Mouse (Mus musculus) midbrain, embryonic 14.5 days (tissue): ENCODE results near the gene Ankrd55. TPM values are rescaled to one million over a fixed set of nuclear protein-coding genes. Genes with fewer than 3 reads are reported as not detected.

Source experiments
- ATAC-seq: fragments of 200-750 bp; cut with Nextera tagmentation; 2 replicates; pipeline ENCODE4 v1.8.0; 2017; ENCODE audit warnings: moderate number of reproducible peaks, moderate library complexity; ENCODE audit not compliant: low FRiP score, low TSS enrichment
- DNase-seq: peaks from one replicate; pipeline ENCODE4 v3.0.0-alpha.2; 2015
- H3K27ac ChIP-seq: fragments of 300-500 bp; sonication (generic); replicated peaks from 2 replicates; pipeline ENCODE4 v1.5.1; 2014; ENCODE audit warnings: mild to moderate bottlenecking, low read depth, low read length, moderate library complexity
- H3K27me3 ChIP-seq: fragments of 300-500 bp; sonication (generic); 2 replicates; pipeline ENCODE4 v1.6.1; 2014; ENCODE audit warnings: low read length, control low read depth, mixed read lengths; ENCODE audit not compliant: control insufficient read depth, insufficient read depth
- H3K36me3 ChIP-seq: fragments of 300-500 bp; sonication (generic); 2 replicates; pipeline ENCODE4 v1.6.1; 2014; ENCODE audit warnings: low read length, control low read depth; ENCODE audit not compliant: control insufficient read depth, insufficient read depth
- H3K4me1 ChIP-seq: fragments of 300-500 bp; sonication (generic); 2 replicates; pipeline ENCODE4 v1.6.1; 2014; ENCODE audit warnings: mild to moderate bottlenecking, antibody characterized with exemption, low read length, control low read depth; ENCODE audit not compliant: control insufficient read depth, insufficient read depth
- H3K4me2 ChIP-seq: fragments of 300-500 bp; sonication (generic); 2 replicates; pipeline ENCODE4 v1.6.1; 2014; ENCODE audit warnings: mild to moderate bottlenecking, low read length, moderate library complexity
- H3K4me3 ChIP-seq: fragments of 300-500 bp; sonication (generic); replicated peaks from 2 replicates; pipeline ENCODE4 v1.5.1; 2014; ENCODE audit warnings: low read depth, low read length
- H3K9ac ChIP-seq: fragments of 300-500 bp; sonication (generic); replicated peaks from 2 replicates; pipeline ENCODE4 v1.6.1; 2014; ENCODE audit warnings: mild to moderate bottlenecking, low read length, moderate library complexity
- H3K9me3 ChIP-seq: fragments of 300-500 bp; sonication (generic); 2 replicates; pipeline ENCODE4 v1.6.1; 2016; ENCODE audit warnings: low read length, control low read depth, mixed read lengths; ENCODE audit not compliant: control insufficient read depth
- WGBS: fragments of 180-500 bp; shearing (Covaris S2); extraction: QIAGEN DNeasy Blood & Tissue Kit; methylation state at CpG from one replicate; pipeline ENCODE4 v1.1.7; 2014; 5-methylcytosine and 5-hydroxymethylcytosine counted together
- polyA plus RNA-seq: library from polyadenylated mRNA; unstranded; fragments of >200 nt; fragmentation: Nextera tagmentation; extraction: Ambion mirVana; gene quantifications from 2 replicates; pipeline ENCODE4 v1.2.1, GENCODE M21; 2014

Gene Ankrd55
- polyA plus RNA-seq, 1 experiment from 2014 or later: 5.3 TPM

GRCm38 (mm10) chr13:112351943-112352342 lies 63.7 kb downstream of the Ankrd55 start:
- Histone ChIP-seq H3K4me3 (no peak overlapping the region), H3K36me3 (peaks cover 2% of the 10 kb centered on the region; the same call in 1 of the 2 replicates), H3K4me2 (no peak overlapping the region), H3K9ac (no peak overlapping the region), H3K27ac (no peak overlapping the region), H3K4me1 (peaks cover 13% of the 10 kb centered on the region), H3K9me3 (no peaks in the 10 kb centered on the region), H3K27me3 (no peaks in the 10 kb centered on the region)
- WGBS: 77% methylated on average over 8 of the region's 8 CpGs
- DNase-seq (no peak), ATAC-seq (no peak)

- H3K4me1 ChIP-seq: peaks cover 13% of the 10 kb centered on the region
- no peak overlapping the region for H3K4me3 ChIP-seq
- H3K36me3 ChIP-seq: peaks cover 2% of the 10 kb centered on the region; the same call in 1 of the 2 replicates
- H3K4me2 ChIP-seq: no peak overlapping the region
- ATAC-seq: no peak
- 30% methylated on average over 6 of the region's 6 CpGs for WGBS
- no peak overlapping the region for H3K27ac ChIP-seq
- H3K27me3 ChIP-seq: no peaks in the 10 kb centered on the region
- H3K9ac ChIP-seq: no peak overlapping the region
- no peaks in the 10 kb centered on the region for H3K9me3 ChIP-seq
- peak; percentile 41 for DNase-seq
Measured at GRCm38 (mm10) chr13:112354109-112354867, 66.0 kb downstream of the Ankrd55 start.

GRCm38 (mm10) chr13:112354958-112355357 lies 66.7 kb downstream of the Ankrd55 start:
- Histone ChIP-seq H3K4me1 (peaks cover 13% of the 10 kb centered on the region), H3K36me3 (no peaks in the 10 kb centered on the region), H3K27ac (no peak overlapping the region), H3K27me3 (no peaks in the 10 kb centered on the region), H3K4me3 (no peak overlapping the region), H3K9me3 (no peaks in the 10 kb centered on the region), H3K9ac (no peak overlapping the region), H3K4me2 (no peak overlapping the region)
- 76% methylated on average over 10 of the region's 10 CpGs for WGBS
- ATAC-seq (no peak), DNase-seq (no peak)

GRCm38 (mm10) chr13:112355794-112356486 lies 67.7 kb downstream of the Ankrd55 start:
- Histone ChIP-seq H3K27me3 (no peaks in the 10 kb centered on the region), H3K4me2 (no peak overlapping the region), H3K4me1 (peaks cover 13% of the 10 kb centered on the region), H3K9ac (no peak overlapping the region), H3K9me3 (no peaks in the 10 kb centered on the region), H3K27ac (no peak overlapping the region), H3K36me3 (no peaks in the 10 kb centered on the region), H3K4me3 (no peak overlapping the region)
- no peak for DNase-seq
- ATAC-seq: no peak
- WGBS: 89% methylated on average over 20 of the region's 20 CpGs

- ATAC-seq (no peak), DNase-seq (no peak)
- WGBS: 90% methylated on average over 4 of the region's 4 CpGs
- H3K9me3 ChIP-seq: no peaks in the 10 kb centered on the region
- H3K4me3 ChIP-seq: no peak overlapping the region
- H3K4me1 ChIP-seq: no peaks in the 10 kb centered on the region
- H3K27ac ChIP-seq: no peak overlapping the region
- no peak overlapping the region for H3K4me2 ChIP-seq
- no peak overlapping the region for H3K9ac ChIP-seq
- H3K36me3 ChIP-seq: no peaks in the 10 kb centered on the region
- H3K27me3 ChIP-seq: no peaks in the 10 kb centered on the region
Measured at GRCm38 (mm10) chr13:112361575-112361974, 73.3 kb downstream of the Ankrd55 start.

- no peaks in the 10 kb centered on the region for H3K4me1 ChIP-seq
- H3K36me3 ChIP-seq: no peaks in the 10 kb centered on the region
- H3K4me3 ChIP-seq: no peak overlapping the region
- H3K9me3 ChIP-seq: no peaks in the 10 kb centered on the region
- H3K4me2 ChIP-seq: no peak overlapping the region
- H3K27ac ChIP-seq: no peak overlapping the region
- no peaks in the 10 kb centered on the region for H3K27me3 ChIP-seq
- 90% methylated on average over 10 of the region's 10 CpGs for WGBS
- H3K9ac ChIP-seq: no peak overlapping the region
- ATAC-seq (no peak), DNase-seq (no peak)
Measured at GRCm38 (mm10) chr13:112363218-112363617, 75.0 kb downstream of the Ankrd55 start.

- Histone ChIP-seq H3K4me3 (no peak overlapping the region), H3K27ac (no peak overlapping the region), H3K27me3 (no peaks in the 10 kb centered on the region), H3K9ac (no peak overlapping the region), H3K4me2 (no peak overlapping the region), H3K36me3 (no peaks in the 10 kb centered on the region), H3K9me3 (no peaks in the 10 kb centered on the region), H3K4me1 (no peaks in the 10 kb centered on the region)
- DNase-seq (no peak), ATAC-seq (no peak)
- WGBS: 91% methylated on average over 3 of the region's 3 CpGs
Measured at GRCm38 (mm10) chr13:112363746-112364145, 75.5 kb downstream of the Ankrd55 start.

GRCm38 (mm10) chr13:112364698-112365097 lies 76.4 kb downstream of the Ankrd55 start:
- Histone ChIP-seq H3K4me2 (no peak overlapping the region), H3K9me3 (no peaks in the 10 kb centered on the region), H3K4me1 (no peaks in the 10 kb centered on the region), H3K4me3 (no peak overlapping the region), H3K9ac (no peak overlapping the region), H3K27ac (no peak overlapping the region), H3K27me3 (no peaks in the 10 kb centered on the region), H3K36me3 (no peaks in the 10 kb centered on the region)
- peak; percentile 63 for DNase-seq
- WGBS: 35% methylated on average over 5 of the region's 5 CpGs
- ATAC-seq: no peak

GRCm38 (mm10) chr13:112365303-112365702 lies 77.1 kb downstream of the Ankrd55 start:
- WGBS: 65% methylated on average over 5 of the region's 5 CpGs
- Histone ChIP-seq H3K4me3 (no peak overlapping the region), H3K27me3 (no peaks in the 10 kb centered on the region), H3K27ac (no peak overlapping the region), H3K9me3 (no peaks in the 10 kb centered on the region), H3K4me1 (no peaks in the 10 kb centered on the region), H3K9ac (no peak overlapping the region), H3K4me2 (no peak overlapping the region), H3K36me3 (no peaks in the 10 kb centered on the region)
- DNase-seq (peak; percentile 14), ATAC-seq (no peak)
